29 mouse cellular contexts compared by ENCODE assay signal in the genomic region with DNA sequence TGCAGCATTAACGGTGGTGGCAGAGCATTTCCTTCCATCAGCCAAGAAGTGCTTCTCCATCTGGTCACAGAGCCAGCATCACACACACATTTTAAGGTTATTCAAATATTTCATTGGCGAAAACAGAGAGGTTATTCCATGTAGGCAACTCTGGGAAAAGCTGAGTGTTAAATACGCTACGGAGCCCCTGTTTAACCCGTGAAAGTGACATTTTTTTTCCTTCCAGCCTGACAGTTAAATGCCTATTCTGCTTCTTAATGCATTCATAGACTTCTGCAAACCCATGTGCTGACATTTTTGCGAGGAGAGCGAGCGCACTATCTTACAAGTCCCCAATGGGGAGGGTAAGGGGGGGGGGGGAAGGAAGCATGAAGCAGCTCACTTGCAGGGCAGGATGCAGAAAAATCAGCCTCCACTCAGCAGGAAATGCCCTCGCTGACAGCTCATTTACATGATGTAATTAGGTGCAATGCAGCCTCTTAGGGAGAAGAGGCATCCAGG. TPM values are rescaled to one million over a fixed set of nuclear protein-coding genes. Genes with fewer than 3 reads are reported as not detected.
DNase-seq lines count a peak whose midpoint lies in the region; ATAC-seq and TF ChIP-seq lines count a peak whose summit lies in the region.
"Had no signal": no experiment of that assay in that cellular context is flagged by ENCODE, and none has a peak within 500 bp of the region (broad histone marks: within the 10 kb centered on the region; RNA-seq: fewer than 3 reads in every experiment).

No protein-coding gene starts in this region.

- no peak overlapping the region for H3K4me2 ChIP-seq in forebrain, embryonic 13.5 days
- H3K4me2 ChIP-seq in forebrain, embryonic 11.5 days (ENCODE audit: low read depth, low read length, severe bottlenecking): no peak overlapping the region
- 0 out of 2 replicates have a peak overlapping the region, but pooled peaks have one; percentile 11 for H3K4me2 ChIP-seq in midbrain, embryonic 15.5 days
- H3K4me2 ChIP-seq in heart, embryonic 12.5 days: no peak overlapping the region
- H3K4me2 ChIP-seq: hindbrain, embryonic 15.5 days; liver, embryonic 13.5 days had no signal

- 53% methylated on average over 9 of the region's 9 CpGs for WGBS in forebrain, embryonic 13.5 days
- WGBS in forebrain, embryonic 11.5 days: 77% methylated on average over 9 of the region's 9 CpGs
- 54% methylated on average over 9 of the region's 9 CpGs for WGBS in midbrain, embryonic 15.5 days
- 56% methylated on average over 9 of the region's 9 CpGs for WGBS in heart, embryonic 12.5 days

- H3K4me3 ChIP-seq in forebrain, embryonic 13.5 days: no peak overlapping the region
- H3K4me3 ChIP-seq in forebrain, embryonic 11.5 days (ENCODE audit: low read depth, low read length): no peak overlapping the region
- no peak overlapping the region for H3K4me3 ChIP-seq in layer of hippocampus, adult 2 months
- H3K4me3 ChIP-seq in midbrain, embryonic 15.5 days: no peak overlapping the region
- no peak overlapping the region for H3K4me3 ChIP-seq in heart, embryonic 12.5 days
- H3K4me3 ChIP-seq: erythroblast, embryonic 14.5 days; heart, embryonic 10.5 days; hindbrain, embryonic 15.5 days; liver, embryonic 13.5 days had no signal

- H3K9me3 ChIP-seq in forebrain, embryonic 13.5 days (replicated peaks): no peaks in the 10 kb centered on the region
- no peaks in the 10 kb centered on the region for H3K9me3 ChIP-seq in forebrain, embryonic 11.5 days (ENCODE audit: control insufficient read depth, low read length)
- no peaks in the 10 kb centered on the region for H3K9me3 ChIP-seq in midbrain, embryonic 15.5 days
- no peaks in the 10 kb centered on the region for H3K9me3 ChIP-seq in heart, embryonic 12.5 days (replicated peaks)
- H3K9me3 ChIP-seq: heart, embryonic 10.5 days; hindbrain, embryonic 15.5 days; liver, embryonic 13.5 days had no signal

- DNase-seq in forebrain, embryonic 11.5 days (ENCODE audit: low spot score): no peak
- DNase-seq in layer of hippocampus, adult 2 months (ENCODE audit: low spot score in 2 of 2): no peak
- no peak for DNase-seq in layer of hippocampus, postnatal 25 days (ENCODE audit: extremely low spot score in 1 of 2, low spot score in 1 of 2)
- peak; percentile 48 for DNase-seq in brain, adult 2 months (ENCODE audit: low read depth, low spot score)
- DNase-seq: adrenal gland, postnatal 10 days; cerebellum, adult 18-20 months; cerebellum, postnatal 14 days; gastrocnemius, postnatal 25 days; heart, adult 11 months; heart, postnatal 36 days; kidney, adult 18-20 months; kidney, postnatal 36 days; layer of hippocampus, postnatal 36 days; left cerebral cortex, postnatal 4 days; liver, embryonic 13.5 days; lung, adult 2 months; lung, postnatal 10 days; right cerebral cortex, postnatal 4 days had no signal

- TF ChIP-seq CTCF in layer of hippocampus, adult 2 months (conservative IDR thresholded peaks at IDR 0.05): no peak

- peak; percentile 48 for ATAC-seq in forebrain, embryonic 13.5 days
- no peak for ATAC-seq in forebrain, embryonic 11.5 days (replicated peaks; ENCODE audit: low FRiP score)
- ATAC-seq in midbrain, embryonic 15.5 days (replicated peaks): 0 out of 2 replicates have a peak, but pooled peaks have one; percentile 4
- ATAC-seq in CD4-positive, CD25-positive, alpha-beta regulatory T cell, adult 4 months: no peak
- ATAC-seq in heart, embryonic 12.5 days (ENCODE audit: insufficient number of reproducible peaks, low FRiP score): no peak

- no peaks in the 10 kb centered on the region for H3K27me3 ChIP-seq in forebrain, embryonic 13.5 days
- H3K27me3 ChIP-seq in forebrain, embryonic 11.5 days (ENCODE audit: control insufficient read depth, insufficient read depth, low read length): no peaks in the 10 kb centered on the region
- no peaks in the 10 kb centered on the region for H3K27me3 ChIP-seq in midbrain, embryonic 15.5 days (replicated peaks)
- H3K27me3 ChIP-seq in heart, embryonic 12.5 days (replicated peaks): no peaks in the 10 kb centered on the region
- H3K27me3 ChIP-seq: hindbrain, embryonic 15.5 days; liver, embryonic 13.5 days had no signal

- H3K27ac ChIP-seq in forebrain, embryonic 13.5 days: 0 out of 2 replicates have a peak overlapping the region, but pooled peaks have one; percentile 27
- H3K27ac ChIP-seq in forebrain, embryonic 11.5 days (ENCODE audit: low read depth, low read length): no peak overlapping the region
- peak overlapping the region; percentile 24; the same call in 1 of the 2 replicates for H3K27ac ChIP-seq in layer of hippocampus, adult 2 months
- no peak overlapping the region for H3K27ac ChIP-seq in midbrain, embryonic 15.5 days
- no peak overlapping the region for H3K27ac ChIP-seq in heart, embryonic 12.5 days (ENCODE audit: poor library complexity, severe bottlenecking)
- H3K27ac ChIP-seq: heart, embryonic 10.5 days; hindbrain, embryonic 15.5 days; liver, embryonic 13.5 days; macrophage had no signal

- H3K4me1 ChIP-seq in forebrain, embryonic 13.5 days: peaks cover 44% of the 10 kb centered on the region
- peaks cover 2% of the 10 kb centered on the region; the same call in 1 of the 2 replicates for H3K4me1 ChIP-seq in forebrain, embryonic 11.5 days (replicated peaks; ENCODE audit: control insufficient read depth, insufficient read depth, low read length)
- peaks cover 32% of the 10 kb centered on the region for H3K4me1 ChIP-seq in midbrain, embryonic 15.5 days
- peaks cover 45% of the 10 kb centered on the region for H3K4me1 ChIP-seq in heart, embryonic 12.5 days (replicated peaks)

- no peak overlapping the region for H3K9ac ChIP-seq in forebrain, embryonic 13.5 days
- no peak overlapping the region for H3K9ac ChIP-seq in forebrain, embryonic 11.5 days (ENCODE audit: low read length)
- no peak overlapping the region for H3K9ac ChIP-seq in midbrain, embryonic 15.5 days
- no peak overlapping the region for H3K9ac ChIP-seq in heart, embryonic 12.5 days
- H3K9ac ChIP-seq: hindbrain, embryonic 15.5 days; liver, embryonic 13.5 days had no signal

- no peaks in the 10 kb centered on the region for H3K36me3 ChIP-seq in forebrain, embryonic 13.5 days (ENCODE audit: poor library complexity, severe bottlenecking)
- H3K36me3 ChIP-seq in forebrain, embryonic 11.5 days (ENCODE audit: control insufficient read depth, insufficient read depth, low read length): no peaks in the 10 kb centered on the region
- H3K36me3 ChIP-seq in midbrain, embryonic 15.5 days (replicated peaks): no peaks in the 10 kb centered on the region
- no peaks in the 10 kb centered on the region for H3K36me3 ChIP-seq in heart, embryonic 12.5 days
- H3K36me3 ChIP-seq: G1E; heart, embryonic 10.5 days; hindbrain, embryonic 15.5 days; liver, embryonic 13.5 days had no signal

RNA-seq across cellular contexts. Expression of a gene that starts 52.3 kb away (rescaled TPM):
- 4.4 and 5.4 TPM in 2 replicates for polyA plus RNA-seq in forebrain, embryonic 13.5 days (2015; fragmentation: Nextera tagmentation; extraction: Ambion mirVana)
- 6.8 and 7.3 TPM in 2 replicates for polyA plus RNA-seq in forebrain, embryonic 11.5 days (2014; fragmentation: Nextera tagmentation; extraction: Ambion mirVana)
- 10 to 100 TPM; 22.6 to 23.0 TPM for total RNA-seq in layer of hippocampus, adult 2 months (2021)
- total RNA-seq in layer of hippocampus, postnatal 25 days (2021): 10 to 100 TPM; 25.8 to 26.9 TPM
- 16.9 and 17.6 TPM in 2 replicates for polyA plus RNA-seq in midbrain, embryonic 15.5 days (2015; fragmentation: Nextera tagmentation; extraction: Ambion mirVana)
- polyA plus RNA-seq in CD4-positive, CD25-positive, alpha-beta regulatory T cell, adult 4 months (2017; shearing (Covaris generic)): not detected
- polyA plus RNA-seq in heart, embryonic 12.5 days (2016; fragmentation: Nextera tagmentation; extraction: Ambion mirVana): 6.9 and 7.1 TPM in 2 replicates
- total RNA-seq: G1E; megakaryocyte-erythroid progenitor cell, adult 5-6 weeks; neutrophil, adult 5-6 weeks had no signal
- polyA plus RNA-seq: erythroblast, embryonic 14.5 days; G1E had no signal

Comparison
In these comparisons a context has a peak if more than half of its experiments do, and no peak if none do; other contexts are left out.
1. ATAC-seq: peak in forebrain, embryonic 13.5 days (single experiment) and midbrain, embryonic 15.5 days (single experiment); none in forebrain, embryonic 11.5 days (single experiment), CD4-positive, CD25-positive, alpha-beta regulatory T cell, adult 4 months (single experiment) and heart, embryonic 12.5 days (single experiment).
2. H3K27ac ChIP-seq: peak in forebrain, embryonic 13.5 days (single experiment) and layer of hippocampus, adult 2 months (single experiment); none in forebrain, embryonic 11.5 days (single experiment), midbrain, embryonic 15.5 days (single experiment) and heart, embryonic 12.5 days (single experiment).